Mouse (Mus musculus) neural tube, embryonic 15.5 days (tissue): ENCODE results near the gene Hnrnpa1. TPM values are rescaled to one million over a fixed set of nuclear protein-coding genes. Genes with fewer than 3 reads are reported as not detected.
A peak's percentile ranks its signal among the peaks of the same experiment; 100 is the strongest.

Source experiments
- ATAC-seq: fragments of 200-750 bp; cut with Nextera tagmentation; 2 replicates; pipeline ENCODE4 v1.8.0; 2017; ENCODE audit warnings: mild to moderate bottlenecking, moderate TSS enrichment, moderate library complexity; ENCODE audit not compliant: low FRiP score
- H3K27ac ChIP-seq: fragments of 300-500 bp; sonication (generic); replicated peaks from 2 replicates; pipeline ENCODE4 v1.5.1; 2015; ENCODE audit warnings: mild to moderate bottlenecking, inconsistent platforms
- H3K27me3 ChIP-seq: fragments of 300-500 bp; sonication (generic); replicated peaks from 2 replicates; pipeline ENCODE4 v1.6.1; 2015; ENCODE audit warnings: inconsistent platforms
- H3K36me3 ChIP-seq: fragments of 300-500 bp; sonication (generic); 2 replicates; pipeline ENCODE4 v1.6.1; 2015; ENCODE audit warnings: inconsistent platforms
- H3K4me1 ChIP-seq: fragments of 300-500 bp; sonication (generic); 2 replicates; pipeline ENCODE4 v1.6.1; 2015; ENCODE audit warnings: inconsistent platforms
- H3K4me2 ChIP-seq: fragments of 300-500 bp; sonication (generic); 2 replicates; pipeline ENCODE4 v1.6.1; 2015; ENCODE audit warnings: inconsistent platforms, mild to moderate bottlenecking, moderate library complexity
- H3K4me3 ChIP-seq: fragments of 300-500 bp; sonication (generic); replicated peaks from 2 replicates; pipeline ENCODE4 v1.5.1; 2015; ENCODE audit warnings: mild to moderate bottlenecking, inconsistent platforms
- H3K9ac ChIP-seq: fragments of 300-500 bp; sonication (generic); replicated peaks from 2 replicates; pipeline ENCODE4 v1.6.1; 2015; ENCODE audit warnings: mild to moderate bottlenecking, inconsistent platforms
- H3K9me3 ChIP-seq: fragments of 300-500 bp; sonication (generic); replicated peaks from 2 replicates; pipeline ENCODE4 v1.6.1; 2016; ENCODE audit warnings: inconsistent platforms
- WGBS: fragments of 180-500 bp; shearing (Covaris S2); methylation state at CpG from one replicate; pipeline ENCODE4 v1.1.7; 2015; ENCODE audit warnings: mixed read lengths; 5-methylcytosine and 5-hydroxymethylcytosine counted together
- microRNA counts: library from miRNA; unstranded; fragments of <30 nt; microRNA quantifications from one replicate; lab custom pipeline; 2016
- microRNA-seq: library from miRNA; unstranded; fragments of <30 nt; microRNA quantifications from one replicate; pipeline ENCODE4, GENCODE M21; 2017
- polyA plus RNA-seq: library from polyadenylated mRNA; unstranded; fragments of >200 nt; fragmentation: Nextera tagmentation; extraction: Ambion mirVana; gene quantifications from 2 replicates; pipeline ENCODE4 v1.2.1, GENCODE M21; 2015

Gene Hnrnpa1
- polyA plus RNA-seq, 1 experiment from 2014 or later, result 582 TPM

DNA sequence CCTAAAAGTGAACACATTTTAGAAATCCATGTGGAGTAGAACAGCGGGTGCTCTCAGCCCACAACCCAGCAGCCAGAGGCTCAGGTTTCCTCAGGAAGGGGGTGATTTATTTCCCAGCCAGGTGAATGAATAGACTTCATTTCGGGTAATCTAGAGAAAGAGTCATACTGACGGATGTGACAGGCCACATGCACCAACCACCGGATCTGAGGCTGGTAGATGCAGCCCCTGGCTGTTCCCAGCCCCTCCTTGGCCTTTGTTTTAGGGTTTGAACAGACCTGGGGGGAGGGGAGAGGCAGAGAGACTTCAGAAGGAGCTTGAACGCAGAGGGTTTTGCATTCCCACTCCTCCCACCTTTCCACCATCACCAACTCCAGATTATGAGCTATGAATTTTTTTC is 55.6 kb downstream of the Hnrnpa1 start:
- Histone ChIP-seq H3K4me1 (peaks cover 62% of the 10 kb centered on the region), H3K27me3 (no peaks in the 10 kb centered on the region), H3K9me3 (no peaks in the 10 kb centered on the region), H3K36me3 (peaks cover 24% of the 10 kb centered on the region), H3K9ac (no peak overlapping the region), H3K27ac (peak overlapping the region; percentile 99), H3K4me3 (no peak overlapping the region), H3K4me2 (no peak overlapping the region)
- no peak for ATAC-seq
- WGBS, result 12% methylated on average over 5 of the region's 5 CpGs

MicroRNAs within 50 kb of the gene (microRNA counts, 519-probe panel; counts per million panel counts)
- 3,070 counts per million, percentile 75 among the panel's probes with 10 or more counts for microRNA mmu-miR-148b (lab: Ali Mortazavi, UCI)

Small RNA genes lying within 50 kb of the gene (microRNA-seq; reads per million reads assigned to microRNA genes)
- 105 reads per million, percentile 54 among the genes with 10 or more reads in this experiment for gene Mir148b

Other genes with a start within 250 kb of the Hnrnpa1 start
- 56.5 and 108 TPM in 2 replicates for gene Hoxc8, start 249.8 kb upstream of the Hnrnpa1 start, polyA plus RNA-seq
- 23.4 and 35.1 TPM in 2 replicates for gene Hoxc6, start 242.2 kb upstream of the Hnrnpa1 start, polyA plus RNA-seq
- 26.7 and 48.6 TPM in 2 replicates for gene Hoxc4, start 221.5 kb upstream of the Hnrnpa1 start, polyA plus RNA-seq
- 25.8 and 30.9 TPM in 2 replicates for gene Smug1, start 73.3 kb upstream of the Hnrnpa1 start, polyA plus RNA-seq
- 102 and 107 TPM in 2 replicates for gene Cbx5, start 616 bp upstream of the Hnrnpa1 start, polyA plus RNA-seq
- 0.99 and 4.6 TPM in 2 replicates for gene Nfe2, start 18.0 kb downstream of the Hnrnpa1 start, polyA plus RNA-seq
- 190 and 207 TPM in 2 replicates for gene Copz1, start 32.3 kb downstream of the Hnrnpa1 start, polyA plus RNA-seq
- 0.33 and 0.60 TPM in 2 replicates for gene Gpr84, start 70.2 kb downstream of the Hnrnpa1 start, polyA plus RNA-seq
- gene Zfp385a, start 99.7 kb downstream of the Hnrnpa1 start, polyA plus RNA-seq, result 18.6 and 19.9 TPM in 2 replicates
- 7.2 and 12.7 TPM in 2 replicates for gene Itga5, start 126.3 kb downstream of the Hnrnpa1 start, polyA plus RNA-seq
- not detected in 2 replicates for gene Gtsf1, start 190.0 kb downstream of the Hnrnpa1 start, polyA plus RNA-seq
- gene Gtsf2, start 208.0 kb downstream of the Hnrnpa1 start, polyA plus RNA-seq, result not detected in 2 replicates
- gene Nckap1l, start 213.4 kb downstream of the Hnrnpa1 start, polyA plus RNA-seq, result 1.9 and 5.6 TPM in 2 replicates